Mouse (Mus musculus) heart, postnatal 0 days (tissue): ENCODE data around the gene Fgfr2.

Experiments
- CTCF ChIP-seq: IDR thresholded peaks from 2 replicates; pipeline ENCODE4 v1.5.1; 2016; ENCODE audit warnings: antibody characterized with exemption, control low read depth, low read depth
- EP300 ChIP-seq: IDR thresholded peaks from 2 replicates; pipeline ENCODE4 v1.6.1; 2016; ENCODE audit warnings: antibody characterized with exemption, low read depth

- TF ChIP-seq EP300 (no peak), CTCF (no peak)
Measured at GRCm38 (mm10) chr7:132429324-132429723, 693.8 kb downstream of the Fgfr2 start.
